ENCODE assay signal across 18 mouse cellular contexts in the genomic region with DNA sequence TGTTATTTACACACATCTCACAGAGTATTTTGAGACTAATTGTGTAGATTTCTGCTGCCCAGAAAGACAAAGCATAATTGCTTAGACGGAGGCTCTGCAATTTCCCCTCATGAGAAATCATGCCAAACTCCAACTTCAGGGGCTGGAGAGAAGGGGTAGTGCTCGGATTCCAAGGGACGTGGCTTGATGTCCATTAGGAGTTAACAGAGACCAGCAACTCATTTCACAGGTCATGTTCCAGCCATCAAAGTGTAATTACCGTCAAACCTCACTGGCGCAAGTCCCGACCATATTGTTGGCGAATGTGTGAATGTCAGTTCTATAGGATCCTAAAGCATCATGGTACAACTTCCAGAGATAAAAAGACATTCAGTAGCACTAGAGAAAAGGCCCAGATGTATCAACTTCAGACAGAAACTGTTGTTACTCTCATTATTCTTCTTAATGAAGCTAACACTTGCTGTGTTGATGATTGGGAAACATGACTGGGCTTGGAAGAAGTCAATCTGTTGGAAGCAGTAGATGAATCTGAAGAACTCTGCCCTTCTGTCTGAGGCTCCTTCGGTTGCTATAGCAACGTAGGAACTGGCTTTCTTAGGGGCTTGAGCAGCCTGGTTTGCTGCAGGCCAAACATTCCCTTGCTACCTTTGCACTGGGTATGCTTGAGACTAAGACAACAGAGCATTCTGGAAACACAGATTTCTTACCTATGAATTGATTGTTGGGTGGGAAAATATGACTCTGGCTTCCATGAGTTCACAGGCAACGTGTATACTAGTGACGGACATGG.
A peak's percentile ranks its signal among the peaks of the same experiment; 100 is the strongest.
DNase-seq lines count a peak whose midpoint lies in the region; ATAC-seq and TF ChIP-seq lines count a peak whose summit lies in the region.
"Had no signal": no experiment of that assay in that cellular context is flagged by ENCODE, and none has a peak within 500 bp of the region (broad histone marks: within the 10 kb centered on the region; RNA-seq: fewer than 3 reads in every experiment).

No protein-coding gene starts in this region.

- no peak overlapping the region for H3K4me3 ChIP-seq in embryonic facial prominence, embryonic 11.5 days (ENCODE audit: low read depth, low read length)
- H3K4me3 ChIP-seq in embryonic facial prominence, embryonic 10.5 days = no peak overlapping the region
- H3K4me3 ChIP-seq in lung, embryonic 14.5 days (ENCODE audit: low read depth, low read length) = no peak overlapping the region
- H3K4me3 ChIP-seq in limb, embryonic 12.5 days (replicated peaks) = no peak overlapping the region
- H3K4me3 ChIP-seq: gastrocnemius, adult 2 months; heart, adult 2 months; limb, embryonic 15.5 days; neural tube, embryonic 13.5 days; stomach, embryonic 15.5 days had no signal

- no peak for TF ChIP-seq CTCF in lung, embryonic 14.5 days (IDR thresholded peaks at IDR 0.05; ENCODE audit: low read depth)

- H3K4me1 ChIP-seq in embryonic facial prominence, embryonic 11.5 days (ENCODE audit: control insufficient read depth, insufficient read depth, low read length) = no peaks in the 10 kb centered on the region
- H3K4me1 ChIP-seq in embryonic facial prominence, embryonic 10.5 days = peaks cover 44% of the 10 kb centered on the region
- peaks cover 9% of the 10 kb centered on the region; the same call in 1 of the 2 replicates for H3K4me1 ChIP-seq in lung, embryonic 14.5 days (ENCODE audit: insufficient read depth)
- H3K4me1 ChIP-seq in limb, embryonic 12.5 days (replicated peaks) = peaks cover 43% of the 10 kb centered on the region

- no peak for ATAC-seq in embryonic facial prominence, embryonic 11.5 days (replicated peaks; ENCODE audit: insufficient number of reproducible peaks, low FRiP score, low TSS enrichment, low read depth)
- no peak for ATAC-seq in lung, embryonic 14.5 days (ENCODE audit: insufficient read depth)
- ATAC-seq in limb, embryonic 12.5 days (ENCODE audit: insufficient number of reproducible peaks, insufficient read depth, low FRiP score, low TSS enrichment, low read depth) = no peak
- ATAC-seq in activated CD4-positive, CD25-positive, alpha-beta regulatory T cell, adult 4 months = no peak
- ATAC-seq: intestine, embryonic 16.5 days; liver, postnatal 0 days had no signal

- H3K36me3 ChIP-seq in embryonic facial prominence, embryonic 11.5 days (replicated peaks; ENCODE audit: control insufficient read depth, insufficient read depth, low read depth, low read length) = no peaks in the 10 kb centered on the region
- H3K36me3 ChIP-seq in embryonic facial prominence, embryonic 10.5 days (replicated peaks) = no peaks in the 10 kb centered on the region
- H3K36me3 ChIP-seq in lung, embryonic 14.5 days (ENCODE audit: insufficient read depth) = no peaks in the 10 kb centered on the region
- H3K36me3 ChIP-seq in limb, embryonic 12.5 days = no peaks in the 10 kb centered on the region
- H3K36me3 ChIP-seq: limb, embryonic 15.5 days; neural tube, embryonic 13.5 days; stomach, embryonic 15.5 days had no signal

- no peak overlapping the region for H3K27ac ChIP-seq in embryonic facial prominence, embryonic 11.5 days (replicated peaks; ENCODE audit: low read depth, low read length)
- H3K27ac ChIP-seq in embryonic facial prominence, embryonic 10.5 days (replicated peaks) = no peak overlapping the region; the same call in 1 of the 2 replicates
- no peak overlapping the region for H3K27ac ChIP-seq in lung, embryonic 14.5 days (ENCODE audit: low read depth)
- peak overlapping the region; percentile 72 for H3K27ac ChIP-seq in limb, embryonic 12.5 days
- H3K27ac ChIP-seq: gastrocnemius, adult 2 months; heart, adult 2 months; kidney, postnatal 0 days; limb, embryonic 15.5 days; neural tube, embryonic 13.5 days; stomach, embryonic 15.5 days had no signal

- no peak overlapping the region for H3K4me2 ChIP-seq in embryonic facial prominence, embryonic 11.5 days (ENCODE audit: low read depth, low read length)
- H3K4me2 ChIP-seq in lung, embryonic 14.5 days = no peak overlapping the region
- H3K4me2 ChIP-seq in limb, embryonic 12.5 days = no peak overlapping the region
- H3K4me2 ChIP-seq: limb, embryonic 15.5 days; neural tube, embryonic 13.5 days; stomach, embryonic 15.5 days had no signal

- no peaks in the 10 kb centered on the region for H3K27me3 ChIP-seq in embryonic facial prominence, embryonic 11.5 days (ENCODE audit: control insufficient read depth, insufficient read depth, low read length)
- H3K27me3 ChIP-seq in embryonic facial prominence, embryonic 10.5 days (replicated peaks; ENCODE audit: low read depth, poor library complexity, severe bottlenecking) = peaks cover 26% of the 10 kb centered on the region
- no peaks in the 10 kb centered on the region for H3K27me3 ChIP-seq in lung, embryonic 14.5 days (ENCODE audit: insufficient read depth, low read length)
- H3K27me3 ChIP-seq in limb, embryonic 12.5 days = no peaks in the 10 kb centered on the region; the same call in 1 of the 2 replicates
- H3K27me3 ChIP-seq: stomach, embryonic 15.5 days had no signal

- DNase-seq in embryonic facial prominence, embryonic 11.5 days (ENCODE audit: low spot score) = peak; percentile 30
- no peak for DNase-seq in embryonic facial prominence, embryonic 10.5 days (ENCODE audit: low spot score)
- DNase-seq in lung, embryonic 14.5 days = peak; percentile 51
- no peak for DNase-seq in lung, adult 18-20 months
- peak; percentile 24 for DNase-seq in brain, embryonic 18.5 days (ENCODE audit: low read depth, low spot score)
- DNase-seq in kidney, postnatal 4 days = no peak
- DNase-seq: cerebellum, adult 2 months; gastrocnemius, adult 2 months; heart, adult 2 months; liver, postnatal 0 days; lung, postnatal 4 days had no signal

- WGBS in embryonic facial prominence, embryonic 11.5 days = 57% methylated on average over 11 of the region's 11 CpGs
- 67% methylated on average over 11 of the region's 11 CpGs for WGBS in embryonic facial prominence, embryonic 10.5 days
- 64% methylated on average over 11 of the region's 11 CpGs for WGBS in lung, embryonic 14.5 days
- 34% methylated on average over 11 of the region's 11 CpGs for WGBS in limb, embryonic 12.5 days

- H3K9me3 ChIP-seq in embryonic facial prominence, embryonic 11.5 days (replicated peaks; ENCODE audit: control insufficient read depth, low read length) = no peaks in the 10 kb centered on the region
- H3K9me3 ChIP-seq in embryonic facial prominence, embryonic 10.5 days = no peaks in the 10 kb centered on the region
- H3K9me3 ChIP-seq in lung, embryonic 14.5 days (ENCODE audit: low read depth, low read length) = no peaks in the 10 kb centered on the region
- H3K9me3 ChIP-seq in limb, embryonic 12.5 days = no peaks in the 10 kb centered on the region
- H3K9me3 ChIP-seq: limb, embryonic 15.5 days; neural tube, embryonic 13.5 days; stomach, embryonic 15.5 days had no signal

- no peak overlapping the region for H3K9ac ChIP-seq in embryonic facial prominence, embryonic 11.5 days (replicated peaks; ENCODE audit: low read length)
- no peak overlapping the region for H3K9ac ChIP-seq in lung, embryonic 14.5 days
- H3K9ac ChIP-seq in limb, embryonic 12.5 days (replicated peaks) = no peak overlapping the region
- H3K9ac ChIP-seq: limb, embryonic 15.5 days; liver, postnatal 0 days; neural tube, embryonic 13.5 days; stomach, embryonic 15.5 days had no signal

Comparison
In these comparisons a context has a peak if more than half of its experiments do, and no peak if none do; other contexts are left out.
1. DNase-seq: peak in embryonic facial prominence, embryonic 11.5 days (single experiment), lung, embryonic 14.5 days (single experiment) and brain, embryonic 18.5 days (single experiment); none in embryonic facial prominence, embryonic 10.5 days (single experiment), lung, adult 18-20 months (0 of 2) and kidney, postnatal 4 days (0 of 2).